Comparison of ENCODE assay signal across 14 mouse cellular contexts in the genomic region with DNA sequence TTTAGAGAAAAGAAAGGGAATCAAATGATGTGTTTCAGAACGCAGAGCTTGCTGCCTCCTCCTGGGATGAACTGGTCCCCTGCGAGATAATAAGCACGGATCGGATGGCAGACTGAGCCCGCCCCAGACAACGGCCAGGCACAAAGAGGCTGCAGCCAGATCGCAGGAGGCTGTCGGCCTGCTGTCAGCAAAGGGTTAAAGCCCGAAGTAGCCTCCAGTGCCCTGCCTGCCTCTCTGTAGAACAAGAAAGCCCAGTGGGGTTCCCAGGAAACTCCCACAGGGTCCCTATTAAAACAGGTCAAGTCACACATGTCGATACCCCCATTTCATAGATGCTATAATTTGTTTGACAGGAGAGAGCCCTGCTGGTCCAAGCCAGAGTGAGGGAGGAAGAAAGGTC.
DNase-seq lines count a peak whose midpoint lies in the region; ATAC-seq lines count a peak whose summit lies in the region.
"Had no signal": no experiment of that assay in that cellular context is flagged by ENCODE, and none has a peak within 500 bp of the region (broad histone marks: within the 10 kb centered on the region; RNA-seq: fewer than 3 reads in every experiment).

No protein-coding gene starts in this region.

- H3K4me1 ChIP-seq in embryonic facial prominence, embryonic 11.5 days (ENCODE audit: control insufficient read depth, insufficient read depth, low read length): peaks cover 9% of the 10 kb centered on the region
- H3K4me1 ChIP-seq in hindbrain, embryonic 15.5 days (replicated peaks): peaks cover 52% of the 10 kb centered on the region
- H3K4me1 ChIP-seq in midbrain, embryonic 16.5 days (ENCODE audit: control insufficient read depth, insufficient read depth, low read length): peaks cover 41% of the 10 kb centered on the region

- no peak overlapping the region; the same call in 1 of the 2 replicates for H3K4me2 ChIP-seq in embryonic facial prominence, embryonic 11.5 days (ENCODE audit: low read depth, low read length)
- H3K4me2 ChIP-seq in hindbrain, embryonic 15.5 days: peak overlapping the region; percentile 14; the same call in 1 of the 2 replicates
- H3K4me2 ChIP-seq in midbrain, embryonic 16.5 days (ENCODE audit: low read length): peak overlapping the region; percentile 3; the same call in 1 of the 2 replicates
- H3K4me2 ChIP-seq: heart, embryonic 13.5 days; liver, embryonic 13.5 days had no signal

- 0 out of 2 replicates have a peak, but pooled peaks have one; percentile 26 for ATAC-seq in embryonic facial prominence, embryonic 11.5 days (replicated peaks; ENCODE audit: insufficient number of reproducible peaks, low FRiP score, low TSS enrichment, low read depth)
- ATAC-seq in hindbrain, embryonic 15.5 days (ENCODE audit: low FRiP score, low read depth): no peak
- ATAC-seq in midbrain, embryonic 16.5 days: peak; percentile 6; the same call in 1 of the 2 replicates

- no peak overlapping the region for H3K9ac ChIP-seq in embryonic facial prominence, embryonic 11.5 days (replicated peaks; ENCODE audit: low read length)
- H3K9ac ChIP-seq in hindbrain, embryonic 15.5 days: no peak overlapping the region
- peak overlapping the region; percentile 21 for H3K9ac ChIP-seq in midbrain, embryonic 16.5 days (ENCODE audit: low read depth, low read length)
- H3K9ac ChIP-seq: heart, embryonic 13.5 days; liver, embryonic 13.5 days had no signal

- H3K27ac ChIP-seq in embryonic facial prominence, embryonic 11.5 days (replicated peaks; ENCODE audit: low read depth, low read length): no peak overlapping the region
- 0 out of 2 replicates have a peak overlapping the region, but pooled peaks have one; percentile 36 for H3K27ac ChIP-seq in hindbrain, embryonic 15.5 days (replicated peaks)
- H3K27ac ChIP-seq in midbrain, embryonic 16.5 days (ENCODE audit: low read length): peak overlapping the region; percentile 71
- H3K27ac ChIP-seq: heart, embryonic 13.5 days; liver, embryonic 13.5 days had no signal

- no peaks in the 10 kb centered on the region for H3K9me3 ChIP-seq in embryonic facial prominence, embryonic 11.5 days (replicated peaks; ENCODE audit: control insufficient read depth, low read length)
- no peaks in the 10 kb centered on the region for H3K9me3 ChIP-seq in hindbrain, embryonic 15.5 days
- H3K9me3 ChIP-seq in midbrain, embryonic 16.5 days (replicated peaks; ENCODE audit: control insufficient read depth, low read length, poor library complexity, severe bottlenecking): no peaks in the 10 kb centered on the region
- H3K9me3 ChIP-seq: heart, embryonic 13.5 days; liver, embryonic 13.5 days had no signal

- H3K27me3 ChIP-seq in embryonic facial prominence, embryonic 11.5 days (ENCODE audit: control insufficient read depth, insufficient read depth, low read length): no peaks in the 10 kb centered on the region
- no peaks in the 10 kb centered on the region for H3K27me3 ChIP-seq in hindbrain, embryonic 15.5 days
- H3K27me3 ChIP-seq in midbrain, embryonic 16.5 days (ENCODE audit: control insufficient read depth, insufficient read depth, low read depth, low read length): no peaks in the 10 kb centered on the region
- H3K27me3 ChIP-seq: liver, embryonic 13.5 days had no signal

- H3K4me3 ChIP-seq in embryonic facial prominence, embryonic 11.5 days (ENCODE audit: low read depth, low read length): no peak overlapping the region
- no peak overlapping the region for H3K4me3 ChIP-seq in hindbrain, embryonic 15.5 days
- H3K4me3 ChIP-seq in midbrain, embryonic 16.5 days (ENCODE audit: low read depth, low read length): no peak overlapping the region
- H3K4me3 ChIP-seq: heart, embryonic 13.5 days; liver, embryonic 13.5 days had no signal

- no peaks in the 10 kb centered on the region for H3K36me3 ChIP-seq in embryonic facial prominence, embryonic 11.5 days (replicated peaks; ENCODE audit: control insufficient read depth, insufficient read depth, low read depth, low read length)
- H3K36me3 ChIP-seq in hindbrain, embryonic 15.5 days: no peaks in the 10 kb centered on the region
- H3K36me3 ChIP-seq in midbrain, embryonic 16.5 days (ENCODE audit: control insufficient read depth, insufficient read depth, low read length): no peaks in the 10 kb centered on the region
- H3K36me3 ChIP-seq: heart, embryonic 13.5 days; liver, embryonic 13.5 days had no signal

- under 1% methylated on average over 10 of the region's 10 CpGs for WGBS in embryonic facial prominence, embryonic 11.5 days
- WGBS in hindbrain, embryonic 15.5 days: 5% methylated on average over 10 of the region's 10 CpGs
- WGBS in midbrain, embryonic 16.5 days: 3% methylated on average over 10 of the region's 10 CpGs

- peak; percentile 77 for DNase-seq in embryo, embryonic 10 days (ENCODE audit: low spot score)
- peak; percentile 57 for DNase-seq in embryonic facial prominence, embryonic 11.5 days (ENCODE audit: low spot score)
- DNase-seq in cerebellum, postnatal 10 days: no peak
- DNase-seq in frontal cortex, adult 2 months (ENCODE audit: extremely low spot score in 1 of 2, low spot score in 1 of 2): no peak
- no peak for DNase-seq in cerebellum, adult 9-11 months
- no peak for DNase-seq in heart, adult 11 months
- DNase-seq: adrenal gland, postnatal 25 days; cerebellum, postnatal 36 days; kidney, adult 9 months; liver, embryonic 13.5 days; right cerebral cortex, postnatal 4 days had no signal

Comparison
In these comparisons a context has a peak if more than half of its experiments do, and no peak if none do; other contexts are left out.
1. DNase-seq: peak in embryo, embryonic 10 days (single experiment) and embryonic facial prominence, embryonic 11.5 days (single experiment); none in cerebellum, postnatal 10 days (0 of 2), frontal cortex, adult 2 months (0 of 2), cerebellum, adult 9-11 months (single experiment) and heart, adult 11 months (single experiment).